Mouse (Mus musculus) lung, adult 2 months (tissue): Measurements from ENCODE around the gene Rbms3.

Experiments
- CTCF ChIP-seq: fragments of 200-500 bp; IDR thresholded peaks from 2 replicates; pipeline ENCODE4 v1.5.1; 2011; ENCODE audit warnings: mild to moderate bottlenecking, low read length, control low read depth; ENCODE audit not compliant: insufficient read depth
- POLR2A ChIP-seq: fragments of 200-500 bp; IDR thresholded peaks from 2 replicates; pipeline ENCODE4 v1.6.1; 2011; ENCODE audit warnings: low read depth, mild to moderate bottlenecking, control low read depth, low read length, borderline replicate concordance; ENCODE audit errors: extremely low read depth

- TF ChIP-seq CTCF (no peak), POLR2A (no peak)
Measured at GRCm38 (mm10) chr9:117100181-117100580, 529.5 kb downstream of the Rbms3 start.
